In genomic region chr11:81100829-81101228, GRCm38 (mm10) we compare ENCODE assay signal across 15 mouse cellular contexts.
"Had no signal": no experiment of that assay in that cellular context is flagged by ENCODE, and none has a peak within 500 bp of the region (broad histone marks: within the 10 kb centered on the region; RNA-seq: fewer than 3 reads in every experiment).

No protein-coding gene starts in this region.

- H3K9me3 ChIP-seq: limb, embryonic 13.5 days; midbrain, embryonic 10.5 days; midbrain, embryonic 15.5 days; neural tube, embryonic 13.5 days; stomach, embryonic 15.5 days had no signal

- H3K4me2 ChIP-seq: limb, embryonic 13.5 days; midbrain, embryonic 15.5 days; neural tube, embryonic 13.5 days; stomach, embryonic 15.5 days had no signal

- H3K4me3 ChIP-seq: layer of hippocampus, adult 2 months; limb, embryonic 13.5 days; midbrain, embryonic 10.5 days; midbrain, embryonic 15.5 days; neural tube, embryonic 13.5 days; stomach, embryonic 15.5 days had no signal

- H3K27me3 ChIP-seq: limb, embryonic 13.5 days; midbrain, embryonic 15.5 days; neural tube, embryonic 13.5 days; stomach, embryonic 15.5 days had no signal

- H3K9ac ChIP-seq: limb, embryonic 13.5 days; midbrain, embryonic 15.5 days; neural tube, embryonic 13.5 days; stomach, embryonic 15.5 days had no signal

- H3K36me3 ChIP-seq: limb, embryonic 13.5 days; midbrain, embryonic 10.5 days; midbrain, embryonic 15.5 days; neural tube, embryonic 13.5 days; stomach, embryonic 15.5 days had no signal

- H3K27ac ChIP-seq: kidney, postnatal 0 days; layer of hippocampus, adult 2 months; limb, embryonic 13.5 days; midbrain, embryonic 10.5 days; midbrain, embryonic 15.5 days; neural tube, embryonic 13.5 days; stomach, embryonic 15.5 days had no signal

- DNase-seq: kidney, adult 11 months; kidney, adult 9 months; left cerebral cortex, postnatal 4 days; lung, adult 2 months; lung, postnatal 10 days; lung, postnatal 4 days; retina, postnatal 1 day; thymus, postnatal 14 days had no signal

- ATAC-seq: midbrain, embryonic 15.5 days had no signal
